Mouse (Mus musculus) WW6 (cell line): Measurements from ENCODE around the gene Rnasek.

Experiments
- DNase-seq: peaks from one replicate; pipeline ENCODE4 v3.0.0-alpha.2; 2013; ENCODE audit warnings: low read depth, low spot score

The Rnasek gene

DNA sequence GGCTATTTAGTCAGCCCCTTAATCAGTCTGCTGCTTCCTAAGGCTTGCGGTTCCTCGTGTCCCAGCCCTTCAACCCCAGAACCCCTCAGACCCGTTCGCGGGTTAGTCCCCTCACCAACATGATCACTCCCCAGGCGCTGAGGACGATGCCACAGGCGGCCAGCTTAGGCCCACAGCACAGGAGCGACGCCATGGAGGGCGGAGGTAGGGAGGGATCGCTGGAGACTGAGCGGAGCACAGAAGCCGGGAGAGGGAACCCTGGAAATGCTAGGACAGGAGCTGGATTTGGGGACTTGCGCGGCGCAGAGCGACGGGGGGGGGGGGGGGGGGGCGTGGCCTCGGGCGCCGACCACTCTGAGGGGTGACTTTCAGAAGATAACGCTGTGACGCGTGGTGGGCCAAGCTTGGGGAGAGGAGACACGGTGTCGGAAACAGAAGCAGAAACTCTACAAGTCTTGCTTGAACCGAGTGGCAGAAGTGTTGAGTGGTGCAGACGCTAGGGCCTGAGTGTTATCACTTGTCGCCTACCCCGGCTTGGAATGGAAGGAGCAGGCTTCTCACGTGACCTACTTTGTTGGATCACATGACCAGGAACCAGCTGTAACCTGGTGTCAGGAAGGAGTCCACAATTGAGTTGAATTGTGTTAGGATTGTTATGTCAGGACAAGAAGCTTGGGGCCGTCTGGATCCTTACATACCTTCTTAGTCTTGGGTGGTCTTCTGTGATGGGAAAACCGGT is at the start of gene Rnasek, which contains the start of gene Gm21988:
TSS of gene Rnasek (minus strand) at position 302 of the 739 bp plus-strand sequence.
TSS of gene Gm21988 (minus strand) at position 290 of the 739 bp plus-strand sequence.
- DNase-seq = peak; percentile 72

- DNase-seq = no peak
Observed at GRCm38 (mm10) chr11:70289236-70289635, 49.6 kb upstream of the Rnasek start.

DNA sequence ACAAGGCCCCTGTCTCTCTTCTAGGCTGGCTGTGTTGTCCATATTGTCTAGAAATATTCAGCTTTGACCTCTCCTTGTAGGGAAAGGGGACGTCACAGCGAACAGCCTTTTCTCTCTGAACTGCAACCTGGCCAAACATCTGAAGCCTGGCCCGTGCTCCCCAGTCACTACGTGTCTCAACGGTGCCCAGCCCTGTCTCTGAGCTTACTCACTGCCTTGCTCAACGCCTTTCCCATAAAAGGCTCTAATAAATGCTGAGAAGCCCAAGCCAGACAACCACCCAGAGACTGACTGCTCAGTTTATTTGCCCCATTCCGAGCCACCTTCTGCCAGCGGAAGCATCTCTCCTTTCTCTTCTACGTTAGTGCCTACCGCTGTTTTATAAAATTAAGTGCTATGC is 48.5 kb upstream of the Rnasek start:
- no peak for DNase-seq

DNA sequence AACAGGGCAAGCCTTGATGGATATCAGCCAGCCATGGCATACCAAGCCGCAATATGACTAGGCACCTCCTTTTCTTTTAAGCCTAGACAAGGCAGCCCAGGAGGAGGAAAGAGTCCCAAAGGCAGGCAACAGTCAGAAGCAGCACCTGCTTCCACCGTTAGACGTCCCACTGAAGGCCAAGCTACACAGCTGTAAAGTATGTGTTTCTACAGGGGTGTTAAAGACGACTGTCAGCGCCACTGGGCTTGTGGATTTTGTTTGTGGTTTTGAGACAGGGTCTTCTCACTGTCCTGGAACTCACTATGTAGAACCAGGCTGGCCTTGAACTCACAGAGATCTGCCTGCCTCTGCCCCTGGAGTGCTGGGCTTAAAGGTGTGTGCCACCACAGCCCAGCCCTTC is 46.0 kb upstream of the Rnasek start:
- DNase-seq = no peak

- no peak for DNase-seq
Observed at GRCm38 (mm10) chr11:70284757-70285156, 45.1 kb upstream of the Rnasek start.

DNA sequence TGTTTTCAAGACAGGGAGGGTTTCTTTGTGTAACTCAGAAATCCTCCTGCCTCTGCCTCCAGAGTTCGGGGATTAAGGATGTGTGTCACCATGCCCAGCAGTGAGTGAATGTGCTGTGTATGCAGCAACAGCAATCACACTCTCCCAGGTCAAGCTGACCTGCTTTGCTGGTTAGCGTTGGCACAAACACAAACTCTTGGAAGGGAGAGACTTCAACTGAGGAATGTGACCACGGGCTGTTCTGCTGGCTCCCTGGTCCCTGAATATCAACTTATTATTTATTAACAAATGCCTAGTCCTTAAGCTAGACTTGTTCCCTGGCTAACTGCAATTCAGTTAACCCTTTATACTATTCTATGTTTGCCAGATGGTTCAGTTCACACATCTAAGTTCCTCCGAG is 44.0 kb upstream of the Rnasek start:
- DNase-seq = no peak

- DNase-seq = no peak
Observed at GRCm38 (mm10) chr11:70280441-70280840, 40.8 kb upstream of the Rnasek start.

DNA sequence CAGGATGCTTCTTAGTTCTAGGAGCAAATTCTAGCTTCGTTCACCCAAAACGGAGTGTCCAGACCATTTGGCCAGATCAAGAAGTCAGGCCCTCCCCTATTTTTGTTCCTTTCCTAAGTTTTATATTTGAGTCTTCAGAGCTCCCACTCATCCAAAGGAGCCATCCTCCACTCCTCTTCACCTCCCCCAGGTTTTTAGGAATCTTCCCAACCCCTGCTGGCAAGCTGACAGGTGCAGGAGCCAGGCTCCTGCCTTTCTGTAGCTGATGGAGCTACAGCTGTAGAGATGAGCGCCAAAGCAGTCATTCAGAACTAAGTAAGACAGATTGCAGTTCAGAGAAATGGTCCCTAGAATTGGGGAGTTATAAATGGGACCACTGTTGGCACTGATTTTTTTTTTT is 39.3 kb upstream of the Rnasek start:
- no peak for DNase-seq

DNA sequence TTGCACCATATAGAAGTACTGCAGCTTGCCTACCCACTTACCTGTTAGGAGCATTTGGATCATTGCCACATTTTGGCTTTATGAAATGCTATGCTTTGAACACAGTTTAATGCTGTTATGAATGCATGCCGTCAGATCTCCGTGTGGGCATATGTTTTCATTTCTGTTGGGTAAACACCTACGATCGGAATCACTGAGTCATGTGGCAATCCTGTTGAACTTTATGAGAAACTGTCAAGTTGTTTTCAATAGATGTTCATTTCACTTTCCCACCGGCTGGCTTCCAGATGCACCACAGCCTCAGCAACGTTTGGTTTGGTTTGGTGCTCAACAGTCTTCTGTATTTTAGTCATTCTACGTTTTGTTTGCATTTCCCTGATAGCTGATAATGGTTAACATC is 32.0 kb upstream of the Rnasek start:
- no peak for DNase-seq

- no peak for DNase-seq
Observed at GRCm38 (mm10) chr11:70266405-70266804, 26.8 kb upstream of the Rnasek start.

DNA sequence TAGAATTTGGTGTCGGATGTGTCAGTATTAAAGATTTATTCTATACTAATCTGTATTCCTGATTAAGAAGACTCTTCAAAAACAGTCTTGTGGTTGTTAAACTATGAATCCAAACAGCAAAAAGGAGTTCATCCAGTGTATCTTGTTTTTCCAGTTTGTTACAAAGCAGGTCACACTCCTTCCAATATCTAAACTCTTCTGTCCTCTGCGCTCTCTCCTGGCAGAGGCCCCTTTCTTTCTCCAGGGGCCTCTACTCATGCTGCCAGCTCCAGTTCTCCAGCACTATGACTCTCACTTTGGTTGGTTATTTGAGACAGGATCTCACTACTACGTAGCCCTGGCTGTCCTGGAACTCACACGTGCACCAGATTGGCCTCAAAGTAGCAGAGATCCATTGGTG is 26.2 kb upstream of the Rnasek start:
- DNase-seq = no peak

DNA sequence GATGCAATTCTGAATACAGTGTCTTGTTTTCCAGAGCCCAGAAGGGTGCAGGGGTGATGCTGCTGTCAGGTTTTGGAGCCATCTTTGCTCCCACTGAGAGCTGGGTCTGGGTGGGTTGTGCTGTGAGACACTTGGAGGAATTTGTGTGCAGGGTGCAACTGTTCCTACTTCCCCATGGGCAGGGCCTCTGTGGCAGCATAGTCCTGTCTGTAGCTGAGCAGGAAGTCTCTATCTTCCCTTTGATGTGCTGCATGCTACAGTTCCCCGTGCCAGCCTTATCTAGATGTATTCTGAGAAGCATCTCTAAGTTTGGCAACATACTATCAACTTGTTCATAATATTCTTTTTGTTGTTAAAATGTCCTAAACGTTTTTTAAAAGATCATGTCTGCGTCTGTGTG is 25.6 kb upstream of the Rnasek start:
- no peak for DNase-seq

DNA sequence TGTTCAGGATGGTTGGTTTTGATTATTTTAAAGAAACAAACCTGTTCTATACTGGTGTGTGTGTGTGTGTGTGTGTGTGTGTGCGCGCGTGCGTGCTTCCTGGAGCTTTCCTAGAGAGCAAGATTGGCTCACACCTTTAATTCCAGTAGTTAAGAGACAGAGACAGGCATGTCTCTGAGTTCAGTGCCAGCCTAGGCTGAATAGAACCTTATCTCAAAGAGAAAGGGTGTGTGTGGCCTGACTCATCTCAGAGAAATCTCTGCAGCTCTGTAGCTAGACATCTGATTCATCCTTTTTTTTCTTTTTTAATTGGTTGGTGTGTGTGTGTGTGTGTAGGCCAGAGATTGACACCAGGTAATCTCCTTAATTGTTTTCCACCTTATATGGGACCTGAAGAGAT is 19.4 kb upstream of the Rnasek start:
- no peak for DNase-seq

DNA sequence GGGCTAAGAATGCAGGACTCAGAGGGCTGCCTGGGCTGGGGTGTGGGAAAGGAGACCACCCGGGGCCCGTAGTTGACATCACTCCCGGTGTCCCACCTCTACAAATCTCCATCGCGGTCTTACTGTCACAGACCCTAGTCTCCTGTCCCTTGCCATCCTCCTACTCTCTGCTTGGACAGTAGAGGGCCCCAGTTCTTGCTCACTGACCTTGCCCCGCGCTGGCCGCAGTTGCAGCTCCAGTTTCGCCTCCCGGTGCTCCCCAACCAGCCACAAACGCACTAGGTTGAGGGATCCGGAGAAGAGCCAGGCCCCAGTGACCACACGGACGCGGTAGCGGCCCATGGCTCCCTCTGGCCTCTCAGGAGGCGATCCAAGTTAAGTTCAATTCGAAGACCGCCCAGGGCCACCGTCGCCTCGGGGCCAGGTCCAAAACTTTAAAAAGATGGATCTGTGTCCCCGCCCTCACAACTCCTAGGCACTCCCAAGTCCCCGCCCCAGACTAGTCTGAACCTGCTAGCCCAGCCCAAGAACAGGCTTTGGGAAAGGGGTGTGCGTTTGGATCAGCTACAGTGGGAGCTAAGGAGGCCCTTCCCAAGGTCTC is 15.4 kb upstream of the Rnasek start, which contains the start of gene Alox12:
TSS of gene Alox12 (minus strand) at position 423 of the 601 bp plus-strand sequence.
- peak; percentile 69 for DNase-seq

DNA sequence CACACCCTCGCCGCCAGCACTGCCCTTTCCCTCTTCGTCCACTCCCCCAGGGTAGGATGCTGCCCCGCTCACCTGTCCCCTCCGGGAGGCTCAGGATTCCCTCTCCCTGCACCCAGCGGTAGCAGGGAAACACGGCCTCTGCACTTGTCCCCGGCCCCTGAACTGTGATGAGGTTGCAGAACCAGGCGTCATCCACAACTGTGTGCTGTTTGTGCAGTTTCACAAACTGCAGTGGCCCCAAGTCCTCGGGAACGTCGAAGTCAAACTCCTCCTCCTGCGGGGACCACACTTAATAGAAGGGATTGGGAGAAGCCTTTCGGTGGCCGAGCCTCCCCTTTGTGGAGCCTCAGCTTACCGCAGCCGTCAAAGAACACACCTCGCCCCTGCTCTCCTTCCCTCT is 14.7 kb upstream of the Rnasek start:
- DNase-seq = no peak

- DNase-seq = no peak
Observed at GRCm38 (mm10) chr11:70251853-70252252, 12.2 kb upstream of the Rnasek start.

GRCm38 (mm10) chr11:70250150-70250549 is 10.5 kb upstream of the Rnasek start:
- DNase-seq = no peak

DNA sequence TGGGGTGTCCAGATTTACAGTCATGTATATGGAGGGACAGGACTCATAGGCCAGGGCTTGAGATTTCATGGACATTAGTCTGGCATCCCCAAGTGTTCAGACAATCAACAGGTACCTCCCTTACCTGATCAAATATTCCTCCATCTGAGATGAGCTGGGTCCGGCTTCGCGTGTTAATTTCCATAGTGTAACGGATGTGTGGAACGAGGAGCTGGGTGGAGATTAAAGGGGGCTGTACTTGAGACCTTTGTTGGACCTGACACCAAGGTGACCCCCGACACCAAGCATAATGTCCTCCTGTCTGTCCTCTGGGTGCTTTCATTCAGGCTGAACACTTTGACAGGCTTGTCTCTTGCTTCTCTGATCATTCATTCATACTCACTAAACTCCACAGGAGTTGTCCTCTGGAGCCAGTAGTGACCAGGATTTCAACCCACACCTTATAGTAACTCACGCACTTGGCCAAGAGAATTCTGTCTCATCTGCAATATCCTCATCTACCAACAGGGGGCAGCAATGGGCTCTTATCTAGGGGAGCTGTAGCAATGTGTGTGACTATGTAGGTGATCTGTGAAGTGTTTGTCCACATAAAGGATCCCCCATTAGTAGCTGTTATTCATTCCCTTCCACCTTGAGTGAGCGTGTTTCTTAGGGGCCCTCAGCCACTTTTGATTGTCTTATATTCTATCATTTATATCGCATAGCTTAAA is 7.6 kb upstream of the Rnasek start:
- DNase-seq = peak; percentile 59

- DNase-seq = no peak
Observed at GRCm38 (mm10) chr11:70242591-70242990, 2.9 kb upstream of the Rnasek start.

GRCm38 (mm10) chr11:70238591-70239440 is 826 bp downstream of the Rnasek start:
- DNase-seq = no peak

DNA sequence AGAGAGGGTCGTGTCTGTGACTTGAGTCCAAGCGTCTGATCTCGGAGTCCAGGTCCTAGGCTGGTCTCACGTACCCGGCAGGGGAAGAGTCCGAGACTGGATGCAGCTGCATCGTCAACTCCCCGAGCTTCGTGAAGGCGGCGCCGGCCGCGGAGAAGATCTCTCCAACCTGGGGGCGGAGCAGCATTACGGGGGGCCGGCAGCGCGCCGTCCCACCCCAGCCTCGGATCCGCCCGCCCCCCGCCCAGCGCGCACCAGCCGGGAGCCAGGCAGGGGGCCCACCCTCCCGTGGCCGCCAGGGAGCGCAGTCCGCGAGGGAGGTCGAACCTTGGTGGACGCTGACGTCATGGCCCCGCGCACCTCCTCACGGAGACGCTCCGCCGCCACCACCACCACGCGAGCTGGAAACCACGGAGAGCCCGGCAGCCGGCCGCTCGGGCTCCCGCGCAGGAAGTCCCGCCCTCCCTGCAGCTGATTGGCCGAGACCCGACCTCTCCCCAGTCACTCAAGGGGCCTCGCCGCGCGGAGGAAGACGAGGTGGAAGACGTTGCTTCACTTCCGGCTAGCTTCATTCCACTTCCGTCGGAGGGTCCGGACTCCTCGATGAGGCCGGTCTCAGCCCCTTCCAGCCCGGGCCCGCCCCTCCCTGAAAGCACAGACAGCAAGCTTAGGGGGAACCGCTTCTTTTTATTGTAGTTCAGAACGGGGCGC is 2.0 kb downstream of the Rnasek start, which contains the start of gene 0610010K14Rik:
TSS of gene 0610010K14Rik (minus strand) at position 458 of the 711 bp plus-strand sequence.
- DNase-seq = peak; percentile 95
